Mouse (Mus musculus) intestine, embryonic 14.5 days (tissue): Measurements from ENCODE around the gene Atp6v0b. TPM values are rescaled to one million over a fixed set of nuclear protein-coding genes. Genes with fewer than 3 reads are reported as not detected.

Experiments
- ATAC-seq: fragments of 200-750 bp; cut with Nextera tagmentation; replicated peaks from 2 replicates; pipeline ENCODE4 v1.8.0; 2017; ENCODE audit warnings: low read depth, moderate number of reproducible peaks, moderate TSS enrichment, moderate library complexity; ENCODE audit not compliant: low FRiP score, low TSS enrichment
- DNase-seq: peaks from one replicate; pipeline ENCODE4 v3.0.0-alpha.2; 2018; ENCODE audit warnings: low spot score
- H3K27ac ChIP-seq: fragments of 300-500 bp; sonication (generic); 2 replicates; pipeline ENCODE4 v1.5.1; 2014; ENCODE audit warnings: low read depth, mild to moderate bottlenecking, control low read depth
- H3K27me3 ChIP-seq: fragments of 300-500 bp; sonication (generic); replicated peaks from 2 replicates; pipeline ENCODE4 v1.6.1; 2014; ENCODE audit warnings: low read length, control low read depth; ENCODE audit not compliant: control insufficient read depth, insufficient read depth
- H3K36me3 ChIP-seq: fragments of 300-500 bp; sonication (generic); 2 replicates; pipeline ENCODE4 v1.6.1; 2014; ENCODE audit warnings: low read length, control low read depth; ENCODE audit not compliant: control insufficient read depth, insufficient read depth
- H3K4me1 ChIP-seq: fragments of 300-500 bp; sonication (generic); replicated peaks from 2 replicates; pipeline ENCODE4 v1.6.1; 2014; ENCODE audit warnings: low read length, control low read depth, mixed read lengths; ENCODE audit not compliant: control insufficient read depth, insufficient read depth
- H3K4me2 ChIP-seq: fragments of 300-500 bp; sonication (generic); 2 replicates; pipeline ENCODE4 v1.6.1; 2014; ENCODE audit warnings: low read length
- H3K4me3 ChIP-seq: fragments of 300-500 bp; sonication (generic); 2 replicates; pipeline ENCODE4 v1.5.1; 2014; ENCODE audit warnings: low read depth, low read length, control low read depth, mixed read lengths
- H3K9ac ChIP-seq: fragments of 300-500 bp; sonication (generic); 2 replicates; pipeline ENCODE4 v1.6.1; 2014; ENCODE audit warnings: mild to moderate bottlenecking, low read length
- H3K9me3 ChIP-seq: fragments of 300-500 bp; sonication (generic); 2 replicates; pipeline ENCODE4 v1.6.1; 2016; ENCODE audit warnings: low read length, control low read depth; ENCODE audit not compliant: control insufficient read depth
- WGBS: fragments of 180-500 bp; shearing (Covaris S2); extraction: QIAGEN DNeasy Blood & Tissue Kit; methylation state at CpG from one replicate; pipeline ENCODE4 v1.1.7; 2014; 5-methylcytosine and 5-hydroxymethylcytosine counted together
- polyA plus RNA-seq: library from polyadenylated mRNA; unstranded; fragments of >200 nt; fragmentation: Nextera tagmentation; extraction: Ambion mirVana; gene quantifications from 2 replicates; pipeline ENCODE4 v1.2.1, GENCODE M21; 2014

Gene Atp6v0b
- polyA plus RNA-seq, 1 experiment from 2014 or later = 219 TPM

DNA sequence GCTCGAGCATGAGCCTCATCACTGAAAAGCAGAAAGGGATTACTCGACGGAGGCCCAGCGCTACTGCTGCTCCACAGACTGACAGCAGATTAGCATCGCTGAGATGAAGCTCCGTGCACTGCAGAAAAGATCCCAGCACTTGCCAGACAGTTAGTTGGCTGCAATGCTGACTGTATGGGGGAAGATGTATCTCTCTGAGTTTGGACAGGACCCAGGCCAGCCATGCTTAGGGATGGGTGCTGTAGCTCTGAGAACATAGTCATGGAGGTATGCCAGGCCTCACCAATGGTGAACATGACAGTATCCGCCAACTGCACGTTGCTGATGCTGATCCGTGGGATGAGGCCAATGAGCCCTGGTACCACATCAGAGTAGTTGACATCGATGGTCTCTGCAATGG is 17.0 kb upstream of the Atp6v0b start:
- no peaks in the 10 kb centered on the region for H3K27me3 ChIP-seq
- no peak for ATAC-seq
- WGBS = 89% methylated on average over 10 of the region's 10 CpGs
- H3K27ac ChIP-seq = no peak overlapping the region
- no peak for DNase-seq
- H3K4me2 ChIP-seq = no peak overlapping the region
- no peak overlapping the region for H3K9ac ChIP-seq
- 0 out of 2 replicates have a peak, but pooled peaks cover 5% of the 10 kb centered on the region for H3K4me1 ChIP-seq
- no peak overlapping the region for H3K4me3 ChIP-seq
- H3K36me3 ChIP-seq = peaks cover 80% of the 10 kb centered on the region
- H3K9me3 ChIP-seq = no peaks in the 10 kb centered on the region

DNA sequence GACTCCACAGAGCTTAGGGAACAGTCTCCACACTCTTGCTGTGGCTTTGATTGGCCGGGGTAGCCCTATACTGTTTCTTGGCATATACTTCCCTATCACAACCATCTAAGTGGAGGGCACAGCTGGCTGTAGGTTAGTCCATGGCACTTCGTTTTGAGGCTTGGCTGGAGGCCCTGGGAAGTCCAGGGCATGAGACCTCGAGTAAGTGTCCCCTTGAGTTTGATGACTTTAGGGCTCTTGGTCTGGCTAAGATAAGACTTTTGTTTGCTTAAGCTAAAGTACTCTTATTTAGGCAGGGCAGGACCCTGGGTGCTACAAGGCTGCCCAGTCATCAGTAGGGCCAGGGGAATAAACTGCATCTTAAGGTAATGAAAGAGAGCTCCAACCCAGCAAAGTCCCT is 11.0 kb upstream of the Atp6v0b start:
- H3K36me3 ChIP-seq = peaks cover 91% of the 10 kb centered on the region
- no peak overlapping the region for H3K4me3 ChIP-seq
- no peak overlapping the region for H3K9ac ChIP-seq
- H3K4me2 ChIP-seq = no peak overlapping the region
- H3K27ac ChIP-seq = no peak overlapping the region
- H3K4me1 ChIP-seq = no peaks in the 10 kb centered on the region
- no peak for DNase-seq
- WGBS = 81% methylated on average over 3 of the region's 3 CpGs
- no peaks in the 10 kb centered on the region for H3K9me3 ChIP-seq
- no peaks in the 10 kb centered on the region for H3K27me3 ChIP-seq
- ATAC-seq = no peak

DNA sequence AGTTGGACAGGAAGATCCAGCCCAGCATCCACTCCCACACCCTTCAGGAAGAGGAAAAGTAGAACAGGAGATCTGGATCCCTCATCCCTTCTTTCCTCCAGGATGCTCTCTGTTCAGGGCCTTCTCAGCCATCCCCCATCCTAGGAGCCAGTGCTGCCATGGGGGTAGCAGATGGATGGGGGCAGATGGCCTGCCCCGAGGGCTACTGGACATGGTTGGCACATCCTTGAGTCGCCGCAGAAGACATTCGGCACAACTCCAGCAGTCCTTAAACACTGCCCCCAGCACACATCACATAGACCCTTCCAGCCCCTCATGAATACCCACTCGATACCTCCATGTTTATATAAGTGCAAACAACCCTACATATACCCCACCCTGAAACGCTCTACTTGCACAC is 8.9 kb upstream of the Atp6v0b start:
- no peak overlapping the region for H3K9ac ChIP-seq
- H3K4me2 ChIP-seq = no peak overlapping the region
- peaks cover 3% of the 10 kb centered on the region; the same call in 1 of the 2 replicates for H3K4me1 ChIP-seq
- H3K27me3 ChIP-seq = no peaks in the 10 kb centered on the region
- WGBS = 92% methylated on average over 6 of the region's 6 CpGs
- DNase-seq (no peak), ATAC-seq (no peak)
- peaks cover 70% of the 10 kb centered on the region for H3K36me3 ChIP-seq
- H3K9me3 ChIP-seq = no peaks in the 10 kb centered on the region
- no peak overlapping the region for H3K27ac ChIP-seq
- no peak overlapping the region for H3K4me3 ChIP-seq

DNA sequence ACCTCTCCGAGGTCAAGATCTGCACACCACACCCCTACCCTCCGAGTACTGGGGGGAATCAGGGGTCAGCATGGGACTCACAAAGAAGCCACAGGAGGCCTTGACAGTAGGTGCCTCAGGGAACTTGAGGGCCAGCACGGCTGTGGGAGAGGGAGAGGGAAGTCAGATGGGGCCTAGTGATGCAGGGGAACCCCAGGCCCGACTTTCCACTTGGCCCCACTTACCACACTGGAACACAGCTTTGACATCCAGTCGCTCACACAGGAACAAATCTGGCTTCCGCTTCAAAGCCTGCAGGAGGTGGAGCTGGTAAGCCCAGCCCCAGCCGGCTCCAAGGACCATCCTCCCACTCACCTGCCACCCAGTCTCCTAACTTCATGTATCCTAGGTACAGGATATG is 8.2 kb upstream of the Atp6v0b start:
- H3K9ac ChIP-seq = no peak overlapping the region

DNA sequence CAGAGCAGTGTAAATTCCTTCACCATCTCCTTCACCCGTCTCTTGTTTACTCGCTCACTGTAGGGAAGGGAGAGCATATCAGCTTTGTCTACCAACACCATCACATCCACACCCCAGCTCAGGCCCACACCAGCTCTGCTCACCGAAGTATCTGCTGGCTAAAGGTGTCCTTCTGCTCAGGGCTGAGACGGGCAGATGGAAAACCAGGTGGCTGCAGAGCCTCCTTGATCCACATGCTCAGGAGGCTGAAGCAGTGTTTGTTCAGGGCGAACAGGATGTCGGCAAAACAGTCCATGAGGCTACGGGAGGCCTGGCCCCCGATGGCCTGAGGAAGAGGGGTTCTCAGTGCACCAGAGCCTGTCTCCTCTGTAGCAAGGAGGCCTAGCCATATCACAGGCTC is 7.5 kb upstream of the Atp6v0b start:
- Histone ChIP-seq H3K4me1 (peaks cover 6% of the 10 kb centered on the region; the same call in 1 of the 2 replicates), H3K4me3 (no peak overlapping the region), H3K9me3 (no peaks in the 10 kb centered on the region), H3K4me2 (no peak overlapping the region), H3K27ac (no peak overlapping the region), H3K36me3 (peaks cover 60% of the 10 kb centered on the region), H3K9ac (no peak overlapping the region), H3K27me3 (no peaks in the 10 kb centered on the region)
- 86% methylated on average over 8 of the region's 8 CpGs for WGBS
- DNase-seq (no peak), ATAC-seq (no peak)

More for the DNA sequence above, 8.2 kb upstream of the Atp6v0b start:
- 83% methylated on average over 7 of the region's 7 CpGs for WGBS
- DNase-seq (no peak), ATAC-seq (no peak)
- H3K9me3 ChIP-seq = no peaks in the 10 kb centered on the region
- no peak overlapping the region for H3K27ac ChIP-seq
- H3K36me3 ChIP-seq = peaks cover 63% of the 10 kb centered on the region
- H3K27me3 ChIP-seq = no peaks in the 10 kb centered on the region
- no peak overlapping the region for H3K4me3 ChIP-seq
- peaks cover 6% of the 10 kb centered on the region; the same call in 1 of the 2 replicates for H3K4me1 ChIP-seq
- H3K4me2 ChIP-seq = no peak overlapping the region

DNA sequence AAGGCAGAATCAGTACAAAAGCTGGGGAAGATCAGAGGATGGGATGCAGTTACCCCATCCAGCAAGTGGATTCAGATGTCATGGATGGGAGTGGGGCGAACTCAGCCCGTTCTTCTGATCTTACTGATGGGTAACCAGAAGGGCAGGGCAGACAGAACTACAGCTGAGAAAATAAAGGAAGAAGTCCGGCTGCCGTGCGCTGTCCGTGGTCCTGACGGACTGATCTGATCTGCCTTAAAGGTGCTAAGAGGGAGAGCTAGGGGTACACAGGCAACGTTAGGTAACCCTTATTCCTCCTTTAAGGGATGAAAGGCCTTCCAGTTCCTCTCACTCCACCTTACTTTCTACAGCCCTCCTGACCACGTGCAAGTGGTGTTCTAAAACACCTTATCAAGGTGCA is 6.2 kb upstream of the Atp6v0b start:
- Histone ChIP-seq H3K36me3 (peaks cover 56% of the 10 kb centered on the region), H3K27ac (no peak overlapping the region), H3K9ac (no peak overlapping the region), H3K4me3 (no peak overlapping the region), H3K4me1 (peaks cover 6% of the 10 kb centered on the region; the same call in 1 of the 2 replicates), H3K4me2 (no peak overlapping the region), H3K27me3 (no peaks in the 10 kb centered on the region), H3K9me3 (no peaks in the 10 kb centered on the region)
- DNase-seq = peak; percentile 87
- ATAC-seq = no peak
- WGBS = 19% methylated on average over 9 of the region's 9 CpGs

DNA sequence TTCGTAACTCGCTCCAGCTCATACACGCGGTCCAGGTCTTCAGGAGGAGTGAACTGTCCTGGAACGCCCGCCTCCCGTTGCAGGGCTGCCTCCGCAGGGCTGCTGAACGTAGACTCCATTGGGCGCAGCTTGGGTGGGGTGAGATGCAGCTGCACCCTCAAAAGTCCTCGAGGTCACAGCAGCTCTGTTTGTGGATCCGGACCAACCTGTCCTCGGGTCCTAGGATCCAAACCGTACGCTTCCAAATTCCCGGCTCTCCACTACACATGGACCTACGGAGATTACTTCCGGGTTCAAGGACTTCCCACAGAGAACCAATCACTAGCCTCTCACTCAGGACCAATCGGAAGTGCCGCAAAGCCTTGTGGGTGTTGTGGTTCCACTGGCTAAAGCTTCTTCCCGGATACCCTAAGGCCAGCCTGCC is 4.6 kb upstream of the Atp6v0b start, which contains the start of gene Dph2:
Dph2 (minus strand) TSS at position 295 of the 424 bp plus-strand sequence.
- Histone ChIP-seq H3K4me3 (peak within 1 kb of the TSS; percentile 81), H3K36me3 (peaks cover 42% of the 10 kb centered on the region), H3K9ac (peak within 1 kb of the TSS; percentile 48), H3K4me2 (peak within 1 kb of the TSS; percentile 91), H3K27ac (no peak within 1 kb of the TSS), H3K9me3 (no peaks in the 10 kb centered on the region), H3K4me1 (peaks cover 6% of the 10 kb centered on the region; the same call in 1 of the 2 replicates), H3K27me3 (no peaks in the 10 kb centered on the region)
- DNase-seq (peak; percentile 84), ATAC-seq (peak; percentile 85)
- under 1% methylated on average over 21 of the region's 21 CpGs for WGBS

DNA sequence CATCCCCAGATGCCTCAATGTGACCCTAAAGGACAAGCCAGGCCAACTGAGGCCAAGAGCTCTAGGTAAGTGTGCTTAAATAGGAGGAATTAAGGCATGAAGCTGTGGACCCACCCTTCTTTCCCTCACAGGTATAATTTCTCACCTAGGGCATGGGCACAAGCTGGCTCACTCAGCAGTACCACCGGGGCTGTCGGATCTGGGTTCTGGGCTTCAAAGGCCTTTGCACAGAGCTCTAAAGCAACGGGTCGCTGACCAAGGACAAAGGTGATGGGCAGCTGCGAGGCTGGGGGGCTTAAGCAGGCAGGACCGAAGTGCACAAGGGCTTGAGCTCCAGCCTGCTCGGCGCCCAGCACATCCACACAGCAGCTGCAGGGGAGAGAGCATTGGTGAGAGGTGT is 3.6 kb upstream of the Atp6v0b start:
- 87% methylated on average over 8 of the region's 8 CpGs for WGBS
- peak overlapping the region; percentile 81; the same call in 1 of the 2 replicates for H3K4me3 ChIP-seq
- no peak overlapping the region for H3K27ac ChIP-seq

DNA sequence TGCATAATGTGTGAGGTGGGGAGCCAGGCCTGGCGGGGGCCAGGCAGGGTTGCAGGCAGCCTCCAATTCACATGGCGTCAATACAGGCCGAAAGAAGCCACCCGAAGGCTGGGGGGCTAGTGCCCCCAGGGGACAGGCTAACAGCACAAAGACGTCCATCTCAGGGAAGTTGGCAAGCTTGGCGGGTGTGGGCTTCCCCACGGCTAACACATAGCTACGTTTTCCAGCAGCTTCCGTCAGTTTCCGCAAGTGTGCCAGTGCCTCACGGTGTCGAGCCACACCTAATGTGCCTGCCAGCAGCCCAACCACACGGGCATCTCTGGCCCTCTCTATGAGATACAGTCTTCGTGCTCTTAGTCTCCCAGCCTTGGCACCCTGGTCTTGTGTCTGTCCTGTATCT is 2.9 kb upstream of the Atp6v0b start:
- H3K27me3 ChIP-seq = no peaks in the 10 kb centered on the region
- no peak overlapping the region for H3K4me3 ChIP-seq
- 91% methylated on average over 14 of the region's 14 CpGs for WGBS
- H3K9me3 ChIP-seq = no peaks in the 10 kb centered on the region
- H3K9ac ChIP-seq = no peak overlapping the region
- H3K4me2 ChIP-seq = no peak overlapping the region
- no peak for DNase-seq
- peaks cover 12% of the 10 kb centered on the region for H3K4me1 ChIP-seq
- peaks cover 34% of the 10 kb centered on the region for H3K36me3 ChIP-seq
- H3K27ac ChIP-seq = no peak overlapping the region
- no peak for ATAC-seq

More for the DNA sequence above, 3.6 kb upstream of the Atp6v0b start:
- no peak for ATAC-seq
- Histone ChIP-seq H3K9ac (no peak overlapping the region), H3K9me3 (no peaks in the 10 kb centered on the region), H3K4me2 (peak overlapping the region; percentile 91; the same call in 1 of the 2 replicates), H3K4me1 (peaks cover 12% of the 10 kb centered on the region), H3K27me3 (no peaks in the 10 kb centered on the region), H3K36me3 (peaks cover 34% of the 10 kb centered on the region)
- no peak for DNase-seq
